Mouse (Mus musculus): Measurements from ENCODE around the gene Dennd4b. TPM values are rescaled to one million over a fixed set of nuclear protein-coding genes. Genes with fewer than 3 reads are reported as not detected.

Dennd4b gene
- polyA plus RNA-seq, 1 experiment from 2014 or later = 4.2 TPM

DNA sequence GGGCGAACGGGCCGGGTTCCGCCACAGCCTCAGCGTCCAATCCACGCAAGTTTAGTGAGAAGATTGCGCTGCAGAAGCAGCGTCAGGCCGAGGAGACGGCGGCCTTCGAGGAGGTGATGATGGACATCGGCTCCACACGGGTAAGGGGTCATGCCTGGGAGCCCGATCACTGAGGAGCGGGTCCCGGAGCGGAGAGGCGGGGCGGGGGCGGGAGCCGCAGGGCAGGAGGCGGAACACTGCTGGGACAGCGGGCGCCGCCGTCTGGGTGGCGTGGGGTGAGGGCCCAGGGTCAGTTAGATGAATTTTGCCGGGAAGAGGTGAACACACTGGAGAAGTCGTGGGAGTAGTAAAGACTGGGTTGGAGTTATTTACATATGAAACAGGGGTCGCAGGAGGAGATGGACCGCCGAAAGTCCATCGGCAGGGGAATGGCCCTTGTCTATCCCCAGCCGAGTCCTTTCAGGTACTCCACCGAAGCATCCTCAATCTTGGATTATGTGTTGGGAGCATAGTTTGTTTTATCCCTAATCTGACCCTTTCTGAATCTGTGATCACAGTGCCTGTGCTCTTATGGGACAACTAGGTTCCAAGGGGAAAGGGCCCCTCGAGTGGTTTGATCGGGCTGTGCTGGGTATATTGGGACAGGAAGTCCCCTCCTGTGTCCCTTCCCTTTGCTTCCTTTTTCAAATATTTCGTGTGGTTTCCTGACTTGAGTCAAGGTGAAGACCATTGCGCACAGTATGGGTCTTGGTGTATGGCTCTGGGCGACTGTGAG lies 10.4 kb upstream of the Dennd4b start:
- WGBS = under 1% methylated on average over 41 of the region's 41 CpGs
- no peaks in the 10 kb centered on the region for H3K9me3 ChIP-seq
- H3K4me1 ChIP-seq = peaks cover 17% of the 10 kb centered on the region
- ATAC-seq (ENCODE audit: low FRiP score, low read depth) = peak; percentile 55
- H3K4me3 ChIP-seq = peak overlapping the region; percentile 91
- no peaks in the 10 kb centered on the region for H3K27me3 ChIP-seq
- peak overlapping the region; percentile 87 for H3K27ac ChIP-seq
- H3K36me3 ChIP-seq = peaks cover 45% of the 10 kb centered on the region
- H3K9ac ChIP-seq = peak overlapping the region; percentile 95
- peak overlapping the region; percentile 78 for H3K4me2 ChIP-seq (replicated peaks)

GRCm38 (mm10) chr3:90255194-90255565 lies 9.8 kb upstream of the Dennd4b start:
- 23% methylated on average over 2 of the region's 2 CpGs for WGBS
- H3K36me3 ChIP-seq = peaks cover 49% of the 10 kb centered on the region
- ATAC-seq (ENCODE audit: low FRiP score, low read depth) = no peak

GRCm38 (mm10) chr3:90255784-90256353 lies 9.1 kb upstream of the Dennd4b start:
- ATAC-seq (ENCODE audit: low FRiP score, low read depth) = no peak
- 91% methylated on average over 14 of the region's 14 CpGs for WGBS
- H3K36me3 ChIP-seq = peaks cover 49% of the 10 kb centered on the region

More at GRCm38 (mm10) chr3:90255194-90255565, 9.8 kb upstream of the Dennd4b start:
- Histone ChIP-seq H3K27ac (0 out of 2 replicates have a peak overlapping the region, but pooled peaks have one; percentile 87), H3K4me2 (replicated peaks) (peak overlapping the region; percentile 78), H3K4me1 (peaks cover 16% of the 10 kb centered on the region), H3K9me3 (no peaks in the 10 kb centered on the region), H3K4me3 (peak overlapping the region; percentile 91), H3K9ac (peak overlapping the region; percentile 95), H3K27me3 (no peaks in the 10 kb centered on the region)

DNA sequence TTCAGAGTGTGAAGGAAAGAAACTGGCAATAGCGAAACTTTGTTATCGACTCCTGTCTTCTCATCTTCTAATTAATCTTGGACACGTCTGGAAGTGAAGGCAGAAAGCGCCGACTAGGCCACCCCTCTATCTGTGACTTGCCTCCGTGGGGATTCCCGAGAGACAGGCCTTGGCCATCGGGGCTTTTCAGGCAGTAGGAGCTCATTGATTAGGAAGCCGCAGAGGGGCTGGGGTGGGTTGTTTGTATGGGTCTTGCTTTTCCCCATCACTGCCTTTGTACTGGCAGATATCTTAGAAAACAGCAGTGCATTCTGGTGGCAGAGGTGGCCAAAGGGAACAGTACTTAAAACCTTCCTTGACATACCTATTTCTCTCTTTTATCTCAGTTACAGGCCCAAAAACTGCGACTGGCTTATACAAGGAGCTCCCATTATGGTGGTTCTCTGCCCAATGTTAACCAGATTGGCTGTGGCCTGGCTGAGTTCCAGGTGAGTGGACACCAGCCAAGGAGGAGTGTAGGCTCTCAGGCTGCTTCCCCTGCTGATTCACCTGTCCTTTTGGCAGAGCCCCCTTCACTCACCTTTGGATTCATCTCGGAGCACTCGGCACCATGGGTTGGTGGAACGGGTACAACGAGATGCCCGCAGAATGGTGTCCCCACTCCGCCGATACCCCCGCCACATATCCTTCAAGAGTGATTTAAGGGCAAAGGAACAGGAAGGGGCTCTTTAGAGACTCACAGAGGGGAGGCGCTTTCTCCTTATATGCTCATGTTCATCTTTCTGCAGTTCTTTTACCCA lies 8.1 kb upstream of the Dennd4b start:
- H3K4me3 ChIP-seq = no peak overlapping the region
- H3K27me3 ChIP-seq = no peaks in the 10 kb centered on the region
- no peak for ATAC-seq (ENCODE audit: low FRiP score, low read depth)
- peaks cover 50% of the 10 kb centered on the region for H3K36me3 ChIP-seq
- H3K4me2 ChIP-seq (replicated peaks) = no peak overlapping the region
- no peak overlapping the region for H3K27ac ChIP-seq
- H3K9ac ChIP-seq = no peak overlapping the region
- H3K4me1 ChIP-seq = peaks cover 16% of the 10 kb centered on the region
- WGBS = 91% methylated on average over 19 of the region's 19 CpGs
- no peaks in the 10 kb centered on the region for H3K9me3 ChIP-seq

More at GRCm38 (mm10) chr3:90255784-90256353, 9.1 kb upstream of the Dennd4b start:
- Histone ChIP-seq H3K4me3 (peak overlapping the region; percentile 91), H3K4me1 (peaks cover 16% of the 10 kb centered on the region), H3K27me3 (no peaks in the 10 kb centered on the region), H3K4me2 (replicated peaks) (peak overlapping the region; percentile 78), H3K27ac (no peak overlapping the region), H3K9ac (peak overlapping the region; percentile 95), H3K9me3 (no peaks in the 10 kb centered on the region)

DNA sequence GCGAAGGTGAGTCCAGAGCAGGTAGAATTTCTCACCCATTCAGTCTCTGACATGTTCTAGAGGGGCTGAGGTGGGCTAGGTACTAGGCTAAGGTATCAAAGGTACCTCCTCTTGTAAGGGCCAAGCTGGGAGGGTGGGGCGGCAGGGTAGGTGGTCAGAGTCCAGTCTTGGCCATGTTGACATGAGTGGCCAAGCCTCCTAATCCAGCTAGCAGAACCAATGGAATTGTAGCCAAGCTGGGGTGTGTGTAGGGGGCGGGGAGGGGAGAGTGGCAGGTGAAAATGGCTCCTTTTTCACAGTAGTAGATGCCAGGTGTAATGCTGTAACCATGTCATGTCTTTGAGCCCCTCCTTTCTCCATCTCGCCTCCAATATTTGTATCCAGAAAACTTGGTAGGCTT lies 6.5 kb upstream of the Dennd4b start:
- no peak for ATAC-seq (ENCODE audit: low FRiP score, low read depth)
- H3K4me3 ChIP-seq = no peak overlapping the region
- no peaks in the 10 kb centered on the region for H3K27me3 ChIP-seq
- peaks cover 16% of the 10 kb centered on the region for H3K4me1 ChIP-seq
- H3K27ac ChIP-seq = no peak overlapping the region
- 92% methylated on average over 4 of the region's 4 CpGs for WGBS
- H3K4me2 ChIP-seq (replicated peaks) = no peak overlapping the region
- H3K36me3 ChIP-seq = peaks cover 66% of the 10 kb centered on the region
- no peak overlapping the region for H3K9ac ChIP-seq
- no peaks in the 10 kb centered on the region for H3K9me3 ChIP-seq

GRCm38 (mm10) chr3:90263121-90263771 lies 1.7 kb upstream of the Dennd4b start:
- Histone ChIP-seq H3K4me2 (replicated peaks) (no peak overlapping the region), H3K9me3 (no peaks in the 10 kb centered on the region), H3K4me1 (peaks cover 14% of the 10 kb centered on the region), H3K9ac (no peak overlapping the region), H3K4me3 (no peak overlapping the region), H3K27me3 (no peaks in the 10 kb centered on the region), H3K27ac (no peak overlapping the region), H3K36me3 (peaks cover 68% of the 10 kb centered on the region)
- ATAC-seq (ENCODE audit: low FRiP score, low read depth) = no peak
- 95% methylated on average over 5 of the region's 5 CpGs for WGBS

- Histone ChIP-seq H3K27me3 (no peaks in the 10 kb centered on the region), H3K9me3 (no peaks in the 10 kb centered on the region), H3K36me3 (peaks cover 66% of the 10 kb centered on the region), H3K9ac (0 out of 2 replicates have a peak overlapping the region, but pooled peaks have one; percentile 87), H3K27ac (peak overlapping the region; percentile 97), H3K4me3 (peak overlapping the region; percentile 75), H3K4me1 (peaks cover 14% of the 10 kb centered on the region), H3K4me2 (replicated peaks) (peak overlapping the region; percentile 88)
- WGBS = 36% methylated on average over 10 of the region's 10 CpGs
- no peak for ATAC-seq (ENCODE audit: low FRiP score, low read depth)
These were observed 325 bp upstream of the Dennd4b start for GRCm38 (mm10) chr3:90264687-90265033.

- Histone ChIP-seq H3K4me1 (peaks cover 14% of the 10 kb centered on the region), H3K9ac (peak overlapping the region; percentile 87), H3K4me3 (peak overlapping the region; percentile 75), H3K27ac (peak overlapping the region; percentile 97), H3K27me3 (no peaks in the 10 kb centered on the region), H3K9me3 (no peaks in the 10 kb centered on the region), H3K36me3 (peaks cover 63% of the 10 kb centered on the region), H3K4me2 (replicated peaks) (peak overlapping the region; percentile 88)
- 24% methylated on average over 16 of the region's 16 CpGs for WGBS
- ATAC-seq (ENCODE audit: low FRiP score, low read depth) = peak; percentile 50
These were observed 1.2 kb downstream of the Dennd4b start for GRCm38 (mm10) chr3:90265932-90266741.

- H3K9ac ChIP-seq = no peak overlapping the region; the same call in 1 of the 2 replicates
- peak overlapping the region; percentile 88 for H3K4me2 ChIP-seq (replicated peaks)
- H3K9me3 ChIP-seq = no peaks in the 10 kb centered on the region
- no peak overlapping the region for H3K27ac ChIP-seq
- WGBS = 93% methylated on average over 20 of the region's 20 CpGs
- H3K4me1 ChIP-seq = peaks cover 14% of the 10 kb centered on the region
- ATAC-seq (ENCODE audit: low FRiP score, low read depth) = no peak
- no peaks in the 10 kb centered on the region for H3K27me3 ChIP-seq
- peaks cover 62% of the 10 kb centered on the region for H3K36me3 ChIP-seq
- H3K4me3 ChIP-seq = peak overlapping the region; percentile 75; the same call in 1 of the 2 replicates
These were observed 2.2 kb downstream of the Dennd4b start for GRCm38 (mm10) chr3:90266901-90267775.

DNA sequence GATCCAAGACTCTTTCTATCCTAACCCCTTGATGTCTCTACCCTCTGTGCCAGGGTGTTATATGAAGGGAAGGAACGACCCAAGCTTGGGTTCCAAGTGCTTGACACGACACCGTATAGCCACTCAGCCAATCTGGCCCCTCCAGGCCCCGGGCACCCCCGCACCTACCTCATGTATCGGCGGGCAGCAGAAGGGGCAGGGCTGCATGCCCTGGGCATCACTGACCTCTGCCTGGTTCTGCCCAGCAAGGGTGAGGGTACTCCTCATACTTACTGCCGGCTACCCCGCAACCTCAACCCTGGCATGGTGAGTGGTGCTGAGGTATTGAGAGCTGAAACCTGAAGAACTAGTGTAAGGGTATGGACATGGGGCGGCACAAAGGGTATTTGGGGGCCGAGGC lies 3.2 kb downstream of the Dennd4b start:
- Histone ChIP-seq H3K4me2 (replicated peaks) (no peak overlapping the region), H3K4me3 (no peak overlapping the region), H3K9ac (no peak overlapping the region), H3K27me3 (no peaks in the 10 kb centered on the region), H3K4me1 (peaks cover 14% of the 10 kb centered on the region), H3K27ac (no peak overlapping the region), H3K36me3 (peaks cover 62% of the 10 kb centered on the region), H3K9me3 (no peaks in the 10 kb centered on the region)
- ATAC-seq (ENCODE audit: low FRiP score, low read depth) = no peak
- WGBS = 96% methylated on average over 11 of the region's 11 CpGs
